Mouse (Mus musculus): ENCODE data around the gene Tnfsf9.

DNA sequence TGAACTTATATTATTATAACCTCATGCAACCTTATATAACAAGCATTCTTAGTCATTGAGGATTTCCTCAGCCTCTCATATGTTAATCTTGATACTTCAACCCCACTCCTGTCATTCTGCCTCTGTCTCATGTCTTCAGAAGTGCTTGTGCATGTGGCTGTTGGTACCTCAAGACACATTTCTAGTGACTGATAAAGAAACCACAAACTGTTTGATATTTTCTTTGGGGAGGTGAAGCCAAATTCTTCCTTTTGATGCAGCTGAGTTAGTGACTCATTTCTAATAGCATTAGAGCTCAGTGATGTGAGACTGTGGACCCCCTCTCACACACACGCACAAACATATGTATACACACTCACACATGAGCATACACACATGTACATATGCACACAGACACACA lies 26.7 kb downstream of the Tnfsf9 start:
- TF ChIP-seq TAL1 (IDR thresholded peaks at IDR 0.05; ENCODE audit: low read length) (no peak), GATA1 (IDR thresholded peaks at IDR 0.05; ENCODE audit: low read length) (no peak)
